Mouse (Mus musculus) liver, embryonic 14.5 days (tissue): Measurements from ENCODE around the gene Mks1. TPM values are rescaled to one million over a fixed set of nuclear protein-coding genes. Genes with fewer than 3 reads are reported as not detected.
A peak's percentile ranks its signal among the peaks of the same experiment; 100 is the strongest.

ENCODE experiments used
- ATAC-seq: fragments of 200-750 bp; cut with Nextera tagmentation; 2 replicates; pipeline ENCODE4 v1.8.0; 2017; ENCODE audit warnings: moderate number of reproducible peaks, mild to moderate bottlenecking, moderate library complexity; ENCODE audit not compliant: insufficient read depth
- DNase-seq, 3 experiments: peaks; one replicate each; pipeline ENCODE4 v3.0.0-alpha.2; 2012 to 2013; ENCODE audit warnings: low read depth in 3 of 3, low spot score in 3 of 3
- H3K27ac ChIP-seq: fragments of 300-500 bp; sonication (generic); 2 replicates; pipeline ENCODE4 v1.5.1; 2014; ENCODE audit warnings: moderate library complexity, mild to moderate bottlenecking, control low read depth, inconsistent platforms
- H3K27me3 ChIP-seq: fragments of 300-500 bp; sonication (generic); 2 replicates; pipeline ENCODE4 v1.6.1; 2014; ENCODE audit warnings: mild to moderate bottlenecking, low read length, moderate library complexity; ENCODE audit not compliant: control insufficient read depth, insufficient read depth
- H3K36me3 ChIP-seq: fragments of 300-500 bp; sonication (generic); replicated peaks from 2 replicates; pipeline ENCODE4 v1.6.1; 2014; ENCODE audit warnings: low read depth; ENCODE audit not compliant: control insufficient read depth, insufficient read depth
- H3K4me1 ChIP-seq, 2 experiments: fragments of 200-500 bp in 1 of 2; fragments of 300-500 bp in 1 of 2; sonication (generic) in 1 of 2; replicated peaks; 2 replicates each; pipeline ENCODE4 v1.6.1; 2012 to 2014; ENCODE audit warnings: antibody characterized with exemption in 1 of 2, inconsistent platforms in 1 of 2, low read length in 1 of 2; ENCODE audit not compliant: control insufficient read depth in 2 of 2, insufficient read depth in 2 of 2
- H3K4me2 ChIP-seq: fragments of 300-500 bp; sonication (generic); 2 replicates; pipeline ENCODE4 v1.6.1; 2014; ENCODE audit warnings: low read depth, mild to moderate bottlenecking, control low read depth, moderate library complexity
- H3K4me3 ChIP-seq, 2 experiments: fragments of 200-500 bp in 1 of 2; fragments of 300-500 bp in 1 of 2; sonication (generic) in 1 of 2; 2 replicates each; pipeline ENCODE4 v1.5.1; 2012 to 2014; ENCODE audit warnings: low read depth in 2 of 2, low read length in 2 of 2, mild to moderate bottlenecking in 2 of 2, control low read depth in 1 of 2, inconsistent platforms in 1 of 2, moderate library complexity in 1 of 2; ENCODE audit not compliant: insufficient read depth in 1 of 2
- H3K9ac ChIP-seq: fragments of 300-500 bp; sonication (generic); replicated peaks from 2 replicates; pipeline ENCODE4 v1.6.1; 2014; ENCODE audit warnings: mild to moderate bottlenecking, control low read depth, moderate library complexity
- H3K9me3 ChIP-seq: fragments of 300-500 bp; sonication (generic); 2 replicates; pipeline ENCODE4 v1.6.1; 2016; ENCODE audit warnings: low read length, mixed read lengths; ENCODE audit not compliant: control insufficient read depth
- CTCF ChIP-seq: IDR thresholded peaks from 2 replicates; pipeline ENCODE4 v1.5.1; 2016; ENCODE audit warnings: antibody characterized with exemption, low read depth, control low read depth
- EP300 ChIP-seq: IDR thresholded peaks from 2 replicates; pipeline ENCODE4 v1.6.1; 2016; ENCODE audit warnings: antibody characterized with exemption, low read depth
- WGBS: fragments of 180-500 bp; shearing (Covaris S2); extraction: QIAGEN DNeasy Blood & Tissue Kit; methylation state at CpG from one replicate; pipeline ENCODE4 v1.1.7; 2014; ENCODE audit not compliant: insufficient replicate concordance; 5-methylcytosine and 5-hydroxymethylcytosine counted together
- polyA plus RNA-seq, 2 experiments: library from polyadenylated mRNA; depleted of rRNA in 1 of 2; stranded (reverse) in 1 of 2; unstranded in 1 of 2; fragments of >200 nt; fragmentation: Nextera tagmentation in 1 of 2; extraction: Ambion mirVana in 1 of 2; gene quantifications; 2 replicates each; pipeline versions ENCODE4 v1.2.1 to v1.2.3; 2012 to 2014

Gene Mks1
- polyA plus RNA-seq, 2 experiments, result 0.71 to 2.3 TPM

- no peak overlapping the region for H3K27ac ChIP-seq
- TF ChIP-seq EP300 (no peak), CTCF (no peak)
- H3K36me3 ChIP-seq, result no peaks in the 10 kb centered on the region
- no peak for DNase-seq
- H3K27me3 ChIP-seq, result no peaks in the 10 kb centered on the region
- H3K4me2 ChIP-seq, result no peak overlapping the region
- H3K9me3 ChIP-seq, result no peaks in the 10 kb centered on the region
- no peak overlapping the region for H3K9ac ChIP-seq
- H3K4me1 ChIP-seq, result no peaks in the 10 kb centered on the region
- no peak for ATAC-seq
- no peak overlapping the region for H3K4me3 ChIP-seq
- 48% methylated on average over 8 of the region's 8 CpGs for WGBS
These were observed 38.2 kb upstream of the Mks1 start for GRCm38 (mm10) chr11:87814831-87815230.

- Histone ChIP-seq H3K36me3 (no peaks in the 10 kb centered on the region), H3K4me2 (peak overlapping the region; percentile 40; the same call in 1 of the 2 replicates), H3K4me3 (no peak overlapping the region), H3K9me3 (no peaks in the 10 kb centered on the region), H3K27me3 (no peaks in the 10 kb centered on the region), H3K27ac (no peak overlapping the region), H3K9ac (no peak overlapping the region), H3K4me1 (no peaks in the 10 kb centered on the region)
- DNase-seq, result no peak
- 3% methylated on average over 31 of the region's 31 CpGs for WGBS
- TF ChIP-seq EP300 (no peak), CTCF (peak; percentile 81)
- no peak for ATAC-seq
These were observed 36.1 kb upstream of the Mks1 start for GRCm38 (mm10) chr11:87816707-87817442.

GRCm38 (mm10) chr11:87817443-87817773 is 35.6 kb upstream of the Mks1 start:
- WGBS, result 31% methylated on average over 4 of the region's 4 CpGs
- Histone ChIP-seq H3K9ac (no peak overlapping the region), H3K4me2 (no peak overlapping the region; the same call in 1 of the 2 replicates), H3K36me3 (no peaks in the 10 kb centered on the region), H3K4me3 (no peak overlapping the region), H3K9me3 (no peaks in the 10 kb centered on the region), H3K27me3 (no peaks in the 10 kb centered on the region), H3K4me1 (no peaks in the 10 kb centered on the region), H3K27ac (no peak overlapping the region)
- ATAC-seq, result no peak
- no peak for TF ChIP-seq CTCF
- no peak for TF ChIP-seq EP300
- no peak for DNase-seq

- Histone ChIP-seq H3K9me3 (no peaks in the 10 kb centered on the region), H3K4me1 (no peaks in the 10 kb centered on the region), H3K4me3 (no peak overlapping the region), H3K27ac (no peak overlapping the region), H3K9ac (no peak overlapping the region), H3K4me2 (no peak overlapping the region), H3K27me3 (no peaks in the 10 kb centered on the region), H3K36me3 (no peaks in the 10 kb centered on the region)
- no peak for ATAC-seq
- no peak for TF ChIP-seq CTCF
- TF ChIP-seq EP300, result no peak
- 49% methylated on average over 5 of the region's 5 CpGs for WGBS
- no peak for DNase-seq
These were observed 31.5 kb upstream of the Mks1 start for GRCm38 (mm10) chr11:87821502-87821901.

GRCm38 (mm10) chr11:87828239-87828900 is 24.6 kb upstream of the Mks1 start, which contains the start of gene Lpo:
TSS of gene Lpo (minus strand) at chr11:87828289.
- no peak within 1 kb of the TSS for H3K4me3 ChIP-seq
- WGBS, result 48% methylated on average over 10 of the region's 10 CpGs
- no peaks in the 10 kb centered on the region for H3K36me3 ChIP-seq

More at GRCm38 (mm10) chr11:87828239-87828900, 24.6 kb upstream of the Mks1 start, which contains the start of gene Lpo:
- no peaks in the 10 kb centered on the region for H3K9me3 ChIP-seq
- DNase-seq (no peak), ATAC-seq (no peak)
- no peak within 1 kb of the TSS for H3K4me2 ChIP-seq
- no peak within 1 kb of the TSS for H3K27ac ChIP-seq
- H3K9ac ChIP-seq, result no peak within 1 kb of the TSS
- H3K27me3 ChIP-seq, result no peaks in the 10 kb centered on the region
- no peaks in the 10 kb centered on the region for H3K4me1 ChIP-seq
- TF ChIP-seq EP300 (no peak), CTCF (no peak)
